Mouse (Mus musculus) megakaryocyte-erythroid progenitor cell, adult 5 weeks (primary cell): ENCODE measurements around the gene Tpo. TPM values are rescaled to one million over a fixed set of nuclear protein-coding genes. Genes with fewer than 3 reads are reported as not detected.

Experiments
- polyA plus RNA-seq: library from polyadenylated mRNA; stranded (reverse); fragments of >175 nt; gene quantifications from 2 replicates; pipeline ENCODE4 v1.2.3, GENCODE M21; 2012

Gene Tpo
- not detected in 2 replicates for polyA plus RNA-seq

DNA sequence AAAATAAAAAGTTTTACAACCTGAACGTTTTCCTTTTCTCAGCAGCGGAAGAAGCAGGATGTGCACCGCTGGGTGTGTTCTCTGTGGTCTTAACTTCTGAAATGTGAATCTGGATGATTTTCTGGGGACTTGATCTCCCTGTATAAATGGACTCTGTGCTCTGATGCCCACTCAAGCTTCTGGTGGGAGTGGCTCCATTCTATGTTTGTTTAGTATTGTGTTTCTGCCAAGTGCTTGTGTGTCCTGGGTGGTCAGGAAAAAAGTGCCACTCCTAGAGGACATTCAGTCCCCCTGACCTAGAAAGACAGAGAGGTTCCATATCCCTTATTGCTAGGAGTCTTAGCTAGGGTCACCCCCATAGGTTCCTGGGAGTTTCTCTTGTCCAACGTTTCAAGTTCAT is at the start of gene Tpo:
Tpo (minus strand) TSS at position 101 of the 400 bp plus-strand sequence.

Other genes with a start within 250 kb of the Tpo start
- 0.01 TPM in 1 of 2 replicates, not detected in the other for gene Pxdn, start 195.0 kb downstream of the Tpo start, polyA plus RNA-seq
- gene Sntg2, start 240.8 kb upstream of the Tpo start, polyA plus RNA-seq, result 0.04 TPM in 1 of 2 replicates, not detected in the other